Mouse (Mus musculus) limb, embryonic 11.5 days (tissue): ENCODE results near the gene Chd3. TPM values are rescaled to one million over a fixed set of nuclear protein-coding genes. Genes with fewer than 3 reads are reported as not detected.
A peak's percentile ranks its signal among the peaks of the same experiment; 100 is the strongest.

Experiments
- ATAC-seq: fragments of 200-750 bp; cut with Nextera tagmentation; 2 replicates; pipeline ENCODE4 v1.8.0; 2017; ENCODE audit warnings: low read depth; ENCODE audit not compliant: insufficient number of reproducible peaks, low FRiP score, low TSS enrichment
- DNase-seq: peaks from one replicate; pipeline ENCODE4 v3.0.0-alpha.2; 2015; ENCODE audit warnings: low spot score
- H3K27ac ChIP-seq: fragments of 300-500 bp; sonication (generic); replicated peaks from 2 replicates; pipeline ENCODE4 v1.5.1; 2014; ENCODE audit warnings: low read depth, mild to moderate bottlenecking, low read length
- H3K27me3 ChIP-seq: fragments of 300-500 bp; sonication (generic); 2 replicates; pipeline ENCODE4 v1.6.1; 2014; ENCODE audit warnings: mild to moderate bottlenecking, low read length, mixed read lengths; ENCODE audit not compliant: control insufficient read depth, insufficient read depth
- H3K36me3 ChIP-seq: fragments of 300-500 bp; sonication (generic); 2 replicates; pipeline ENCODE4 v1.6.1; 2014; ENCODE audit warnings: mild to moderate bottlenecking, low read length, moderate library complexity, mixed read lengths; ENCODE audit not compliant: control insufficient read depth, insufficient read depth
- H3K4me1 ChIP-seq: fragments of 300-500 bp; sonication (generic); 2 replicates; pipeline ENCODE4 v1.6.1; 2014; ENCODE audit warnings: low read length, mixed read lengths; ENCODE audit not compliant: control insufficient read depth, insufficient read depth
- H3K4me2 ChIP-seq: fragments of 300-500 bp; sonication (generic); 2 replicates; pipeline ENCODE4 v1.6.1; 2014; ENCODE audit warnings: low read depth, mild to moderate bottlenecking, moderate library complexity; ENCODE audit not compliant: severe bottlenecking
- H3K4me3 ChIP-seq: fragments of 300-500 bp; sonication (generic); 2 replicates; pipeline ENCODE4 v1.5.1; 2014; ENCODE audit warnings: low read depth, low read length
- H3K9ac ChIP-seq: fragments of 300-500 bp; sonication (generic); 2 replicates; pipeline ENCODE4 v1.6.1; 2014; ENCODE audit warnings: mild to moderate bottlenecking, low read length
- H3K9me3 ChIP-seq: fragments of 300-500 bp; sonication (generic); 2 replicates; pipeline ENCODE4 v1.6.1; 2016; ENCODE audit warnings: low read length; ENCODE audit not compliant: control insufficient read depth
- WGBS: fragments of 180-500 bp; shearing (Covaris S2); extraction: QIAGEN DNeasy Blood & Tissue Kit; methylation state at CpG from one replicate; pipeline ENCODE4 v1.1.7; 2014; 5-methylcytosine and 5-hydroxymethylcytosine counted together
- polyA plus RNA-seq: library from polyadenylated mRNA; unstranded; fragments of >200 nt; fragmentation: Nextera tagmentation; extraction: Ambion mirVana; gene quantifications from 2 replicates; pipeline ENCODE4 v1.2.1, GENCODE M21; 2014

Gene Chd3
- polyA plus RNA-seq, 1 experiment from 2014 or later = 58.6 TPM

- peak overlapping the region; percentile 98 for H3K4me2 ChIP-seq
- under 1% methylated on average over 33 of the region's 33 CpGs for WGBS
- H3K27ac ChIP-seq = peak overlapping the region; percentile 75
- H3K9me3 ChIP-seq = no peaks in the 10 kb centered on the region
- H3K36me3 ChIP-seq = peaks cover 35% of the 10 kb centered on the region
- peaks cover 34% of the 10 kb centered on the region for H3K4me1 ChIP-seq
- peak overlapping the region; percentile 86 for H3K4me3 ChIP-seq
- H3K9ac ChIP-seq = peak overlapping the region; percentile 89
- ATAC-seq (peak; percentile 61), DNase-seq (peak; percentile 82)
- no peaks in the 10 kb centered on the region for H3K27me3 ChIP-seq
These were observed 39.6 kb upstream of the Chd3 start for GRCm38 (mm10) chr11:69408541-69409377.

- no peaks in the 10 kb centered on the region for H3K9me3 ChIP-seq
- H3K4me1 ChIP-seq = peaks cover 23% of the 10 kb centered on the region
- H3K27me3 ChIP-seq = no peaks in the 10 kb centered on the region
- WGBS = 86% methylated on average over 4 of the region's 4 CpGs
- H3K9ac ChIP-seq = no peak overlapping the region
- H3K27ac ChIP-seq = no peak overlapping the region
- ATAC-seq (no peak), DNase-seq (no peak)
- no peak overlapping the region; the same call in 1 of the 2 replicates for H3K4me3 ChIP-seq
- peaks cover 40% of the 10 kb centered on the region for H3K36me3 ChIP-seq
- peak overlapping the region; percentile 98; the same call in 1 of the 2 replicates for H3K4me2 ChIP-seq
These were observed 38.5 kb upstream of the Chd3 start for GRCm38 (mm10) chr11:69407724-69408004.

- ATAC-seq (no peak), DNase-seq (no peak)
- peaks cover 41% of the 10 kb centered on the region for H3K36me3 ChIP-seq
- no peak overlapping the region for H3K9ac ChIP-seq
- H3K9me3 ChIP-seq = no peaks in the 10 kb centered on the region
- H3K27ac ChIP-seq = no peak overlapping the region
- H3K27me3 ChIP-seq = no peaks in the 10 kb centered on the region
- no peak overlapping the region; the same call in 1 of the 2 replicates for H3K4me3 ChIP-seq
- WGBS = 90% methylated on average over 15 of the region's 16 CpGs
- no peak overlapping the region for H3K4me2 ChIP-seq
- H3K4me1 ChIP-seq = peaks cover 19% of the 10 kb centered on the region
These were observed 37.9 kb upstream of the Chd3 start for GRCm38 (mm10) chr11:69406867-69407723.

GRCm38 (mm10) chr11:69406282-69406681, 37.1 kb upstream of the Chd3 start:
- Histone ChIP-seq H3K4me1 (peaks cover 15% of the 10 kb centered on the region), H3K4me2 (no peak overlapping the region), H3K9ac (no peak overlapping the region), H3K4me3 (no peak overlapping the region), H3K36me3 (peaks cover 48% of the 10 kb centered on the region), H3K9me3 (no peaks in the 10 kb centered on the region), H3K27ac (no peak overlapping the region), H3K27me3 (no peaks in the 10 kb centered on the region)
- no peak for DNase-seq
- ATAC-seq = no peak
- 89% methylated on average over 19 of the region's 19 CpGs for WGBS

GRCm38 (mm10) chr11:69405397-69406200, 36.4 kb upstream of the Chd3 start:
- Histone ChIP-seq H3K27ac (no peak overlapping the region), H3K27me3 (no peaks in the 10 kb centered on the region), H3K4me2 (no peak overlapping the region), H3K4me3 (no peak overlapping the region), H3K36me3 (peaks cover 54% of the 10 kb centered on the region), H3K4me1 (peaks cover 20% of the 10 kb centered on the region), H3K9me3 (no peaks in the 10 kb centered on the region), H3K9ac (no peak overlapping the region)
- DNase-seq (no peak), ATAC-seq (no peak)
- 94% methylated on average over 24 of the region's 24 CpGs for WGBS

DNA sequence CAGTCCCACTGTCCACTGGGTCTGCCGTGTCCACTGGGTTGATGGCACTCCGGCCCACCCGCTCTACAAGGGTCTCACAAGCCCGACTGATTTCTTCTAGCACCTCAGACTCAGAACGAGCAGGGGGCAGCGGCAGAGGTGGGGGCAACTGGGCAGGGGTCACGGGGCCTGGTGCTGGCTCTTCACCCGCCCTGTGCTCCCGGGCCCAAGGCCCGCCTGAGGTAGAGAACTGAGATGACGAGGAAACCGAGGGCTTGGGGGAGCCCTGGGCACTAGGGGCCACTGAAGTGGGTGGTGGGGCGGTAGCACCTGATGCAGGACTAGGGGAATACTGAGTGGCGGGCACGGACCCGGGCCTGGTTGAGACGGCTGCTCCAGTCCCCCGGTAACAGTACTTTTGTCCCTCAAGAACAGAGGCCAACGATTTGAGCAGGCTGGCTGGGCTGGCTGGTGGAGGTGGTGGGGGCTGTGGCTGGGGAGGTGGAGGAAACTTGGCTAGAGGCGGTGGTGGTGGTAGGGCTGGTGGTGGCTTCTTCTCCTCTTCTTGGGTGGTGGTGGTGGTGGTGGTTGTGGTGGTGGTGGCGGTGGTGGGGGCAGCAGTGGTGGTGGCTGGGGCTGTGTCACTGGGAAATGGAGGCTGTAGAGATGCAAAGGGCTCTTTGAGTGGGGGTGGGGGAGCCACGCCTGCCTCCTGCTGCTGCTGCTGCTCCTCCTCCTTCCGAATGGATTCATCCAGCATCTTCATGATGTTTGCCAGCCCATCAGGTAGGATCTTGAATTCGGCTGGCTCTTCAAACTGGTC, 35.6 kb upstream of the Chd3 start:
- Histone ChIP-seq H3K27me3 (no peaks in the 10 kb centered on the region), H3K36me3 (peaks cover 62% of the 10 kb centered on the region), H3K4me1 (peaks cover 26% of the 10 kb centered on the region), H3K4me2 (no peak overlapping the region), H3K27ac (no peak overlapping the region), H3K9me3 (no peaks in the 10 kb centered on the region), H3K9ac (no peak overlapping the region), H3K4me3 (no peak overlapping the region)
- 92% methylated on average over 22 of the region's 24 CpGs for WGBS
- DNase-seq = no peak
- no peak for ATAC-seq

DNA sequence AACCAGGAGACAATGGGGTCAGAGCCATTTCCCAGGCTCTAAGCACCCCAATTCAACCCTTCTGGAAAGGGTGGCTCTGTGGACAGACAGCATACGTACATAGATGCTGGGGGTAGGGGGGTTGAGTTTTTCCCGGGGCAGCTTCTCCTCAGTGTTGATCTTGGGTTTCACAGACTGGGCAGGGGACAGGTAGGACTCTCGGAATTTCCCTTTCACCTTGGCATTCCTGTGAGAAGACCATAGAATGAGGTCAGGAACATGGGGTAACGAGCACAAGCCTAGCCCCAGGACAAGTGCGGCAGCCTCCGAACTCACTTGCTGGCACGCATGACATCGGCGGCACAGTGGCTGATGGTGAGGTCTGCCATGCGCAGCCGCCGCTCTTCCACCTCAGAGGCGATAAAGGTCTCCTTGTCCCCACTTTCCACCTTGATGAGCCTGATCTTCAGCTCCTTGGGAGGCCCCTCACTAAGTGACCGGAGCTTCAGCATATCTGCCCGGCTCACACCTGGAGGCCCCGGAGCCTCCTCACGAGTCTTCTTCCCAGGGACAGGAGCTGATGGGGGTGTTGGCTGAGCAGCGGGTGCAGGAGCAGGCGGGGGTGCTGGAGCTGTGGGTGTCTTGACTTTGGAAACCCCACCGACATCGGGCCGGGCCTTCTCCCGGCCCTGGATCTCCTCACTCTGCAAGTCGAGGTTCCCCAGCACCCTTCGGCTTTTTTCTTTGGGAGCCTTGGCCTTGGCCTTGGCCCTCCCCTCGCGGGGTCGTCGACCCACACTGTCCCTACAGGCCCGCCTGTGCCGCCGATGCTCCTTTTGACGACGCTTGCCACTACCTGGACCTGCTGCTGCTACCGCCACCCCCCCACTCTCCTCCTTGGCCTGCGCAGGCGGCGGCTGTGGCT, 34.7 kb upstream of the Chd3 start:
- Histone ChIP-seq H3K36me3 (peaks cover 64% of the 10 kb centered on the region), H3K4me1 (peaks cover 31% of the 10 kb centered on the region), H3K4me3 (no peak overlapping the region), H3K27me3 (no peaks in the 10 kb centered on the region), H3K9me3 (no peaks in the 10 kb centered on the region), H3K4me2 (no peak overlapping the region), H3K9ac (no peak overlapping the region), H3K27ac (no peak overlapping the region)
- DNase-seq (no peak), ATAC-seq (no peak)
- 93% methylated on average over 34 of the region's 38 CpGs for WGBS
